Mouse (Mus musculus): Measurements from ENCODE around the gene Coa3.

GRCm38 (mm10) chr11:101265906-101266305 is 13.0 kb downstream of the Coa3 start:
- TF ChIP-seq CTCF (IDR thresholded peaks at IDR 0.05; ENCODE audit: insufficient read depth, low read length): no peak
- no peak for TF ChIP-seq POLR2A (IDR thresholded peaks at IDR 0.05; ENCODE audit: borderline replicate concordance, extremely low read depth, low read depth, low read length)
